Mouse (Mus musculus) retina, adult 2 months (tissue): ENCODE measurements around the gene Abcg5.

Experiments used
- DNase-seq: peaks from one replicate; pipeline ENCODE4 v3.0.0-alpha.2; 2012; ENCODE audit warnings: low read depth, low spot score

Gene Abcg5

DNA sequence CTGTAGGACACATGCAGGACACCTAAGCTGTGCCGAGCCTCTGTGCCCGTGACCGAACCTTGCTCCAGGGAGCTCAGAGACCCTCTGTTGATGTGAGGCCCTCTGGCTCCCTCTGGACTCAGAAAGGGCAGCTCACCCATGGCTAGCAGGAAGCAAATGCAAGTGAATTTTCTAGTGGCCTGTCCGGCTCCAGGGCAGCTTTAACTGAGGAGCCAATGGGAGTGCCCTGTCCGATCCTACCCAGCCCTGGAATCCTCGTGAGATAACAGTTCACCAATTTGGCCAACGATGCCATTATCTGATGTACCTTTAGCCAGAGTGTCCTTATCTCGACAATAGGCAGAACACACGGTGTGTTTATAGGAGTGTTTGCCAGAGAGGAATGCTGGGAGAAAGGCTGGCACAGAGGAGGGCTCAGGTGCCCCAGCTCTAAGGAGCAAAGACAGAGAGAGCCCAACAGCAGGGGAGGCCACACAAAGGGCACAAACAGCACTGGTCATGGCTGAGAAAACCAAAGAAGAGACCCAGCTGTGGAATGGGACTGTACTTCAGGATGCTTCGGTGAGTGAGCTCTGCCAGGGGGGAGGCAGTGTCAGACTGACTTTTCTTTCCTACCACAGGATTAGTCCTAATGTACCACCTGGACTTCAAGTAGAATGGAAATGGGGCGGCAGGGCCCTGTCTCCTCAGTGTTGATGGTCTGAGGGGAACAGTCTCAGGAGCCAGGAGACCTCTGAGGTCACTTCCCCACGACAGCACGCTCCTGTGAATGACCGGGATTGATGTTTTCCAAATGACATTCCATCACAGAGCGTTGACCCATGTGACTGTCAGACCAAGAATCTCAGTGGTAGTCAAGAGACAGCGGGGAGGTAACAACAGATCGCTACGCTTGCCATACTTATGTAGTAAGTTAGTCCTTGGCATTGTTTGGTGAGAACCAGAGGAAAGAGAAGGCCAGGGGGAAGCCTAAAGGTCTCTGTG is at the start of gene Abcg5:
Gene Abcg5 (minus strand): TSS at position 278 of the 984 bp plus-strand sequence.
- no peak for DNase-seq

- no peak for DNase-seq
These were observed 49.8 kb upstream of the Abcg5 start for GRCm38 (mm10) chr17:84732612-84733011.

DNA sequence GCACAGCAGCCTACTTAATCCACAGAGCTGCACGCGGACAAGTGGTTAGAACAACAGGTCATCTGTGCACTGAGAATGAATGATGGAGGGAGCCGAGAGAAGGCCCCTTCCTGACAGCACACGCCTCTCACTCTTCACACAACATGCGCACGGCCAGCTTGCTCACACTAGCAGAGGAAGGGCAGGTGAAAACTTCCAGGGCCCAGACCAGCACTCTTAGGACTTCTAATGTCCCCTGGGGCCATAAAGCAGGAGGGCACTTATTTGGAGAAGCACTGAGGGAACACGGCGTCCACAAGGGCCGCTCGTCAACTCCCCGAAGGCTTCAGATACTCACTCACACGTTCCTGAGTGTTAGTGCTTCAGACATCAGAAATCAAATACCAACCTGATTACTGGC is 48.5 kb upstream of the Abcg5 start:
- no peak for DNase-seq

DNA sequence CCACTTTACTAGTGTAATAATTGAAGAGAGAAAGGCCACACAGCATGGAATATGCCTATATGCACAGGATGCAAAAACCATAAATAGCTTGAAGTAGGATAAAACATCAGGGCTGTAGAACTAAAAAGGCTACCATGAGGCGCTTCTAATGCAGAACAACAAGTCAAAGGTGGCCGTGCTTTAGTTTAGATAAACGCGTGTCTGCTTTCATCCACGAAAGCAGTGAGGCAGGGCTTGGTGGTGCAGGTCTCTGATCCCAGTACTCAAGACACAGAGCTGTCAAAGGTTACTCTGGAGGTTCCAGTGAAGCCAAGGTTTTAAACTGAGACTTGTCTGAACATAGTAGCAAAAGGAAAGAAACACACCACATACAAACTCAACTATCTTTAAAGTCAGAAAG is 46.3 kb upstream of the Abcg5 start:
- DNase-seq: no peak

- no peak for DNase-seq
These were observed 45.5 kb upstream of the Abcg5 start for GRCm38 (mm10) chr17:84728201-84728911.

DNA sequence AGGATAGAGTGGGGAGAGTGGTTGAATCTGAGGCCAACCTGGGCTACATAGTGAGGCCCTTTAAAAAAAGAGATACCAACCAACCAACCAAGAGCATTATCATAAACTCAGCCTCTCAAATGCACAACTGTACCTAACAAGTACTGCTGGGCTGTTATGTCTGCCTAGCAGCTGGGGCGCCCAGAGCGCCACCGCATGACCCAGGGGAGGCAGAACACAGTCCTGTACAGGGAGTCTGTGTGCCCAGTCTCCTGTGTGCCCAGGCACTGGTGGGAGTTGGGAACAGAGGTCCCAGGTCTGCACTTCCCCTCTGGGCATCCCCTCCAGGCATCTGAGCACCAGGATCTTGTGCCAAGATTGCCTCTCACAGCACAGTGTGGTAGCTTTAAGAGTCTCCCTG is 42.4 kb upstream of the Abcg5 start:
- DNase-seq: no peak

DNA sequence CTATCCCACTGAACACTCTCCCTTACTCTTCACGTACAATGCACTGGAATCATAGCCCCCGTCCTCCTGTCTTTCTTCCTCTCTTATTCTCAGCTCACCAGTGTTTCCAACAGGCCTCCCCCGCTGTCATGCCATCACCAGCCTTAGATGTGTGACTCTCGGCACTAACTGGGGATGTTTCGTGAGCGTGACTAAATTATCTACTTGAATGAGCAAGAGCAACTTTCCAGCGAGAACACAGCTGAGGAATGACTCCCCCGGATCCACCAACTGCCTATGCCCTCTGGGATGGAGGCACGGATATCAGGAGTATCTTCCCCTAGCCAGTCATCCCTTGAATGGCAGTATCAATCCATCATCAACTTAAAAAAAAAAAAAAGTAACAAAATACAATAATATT is 41.2 kb upstream of the Abcg5 start:
- no peak for DNase-seq

- DNase-seq: no peak
These were observed 36.3 kb upstream of the Abcg5 start for GRCm38 (mm10) chr17:84719105-84719504.

- no peak for DNase-seq
These were observed 34.6 kb upstream of the Abcg5 start for GRCm38 (mm10) chr17:84717416-84717815.

DNA sequence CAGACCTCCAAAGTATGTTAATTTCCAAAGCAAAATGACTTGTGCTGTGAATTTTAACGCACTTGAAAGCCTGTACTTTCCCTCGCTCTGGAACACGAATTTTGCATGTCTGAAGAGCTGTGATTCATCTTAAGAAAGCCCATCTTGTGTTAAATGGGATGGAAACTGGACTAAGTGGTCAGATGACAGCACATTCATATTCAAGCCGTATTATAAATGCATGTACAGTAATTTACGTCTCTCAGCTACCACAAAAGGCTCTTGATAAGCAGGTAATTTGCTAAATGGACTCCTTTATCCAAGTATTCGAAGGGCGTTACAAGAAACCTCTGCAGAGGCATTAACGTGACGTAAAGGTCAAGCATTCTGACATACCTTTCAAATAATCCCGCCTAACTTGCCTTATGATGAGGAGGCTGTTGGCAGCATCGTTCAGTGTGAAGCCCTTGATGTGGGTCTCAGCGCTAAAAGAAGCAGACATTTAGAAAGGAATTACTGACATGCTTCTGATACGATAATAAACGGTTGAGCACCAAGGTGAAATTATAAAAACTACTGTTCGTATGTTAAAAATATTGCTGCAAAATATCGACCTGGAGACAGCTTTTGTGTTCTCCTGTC is 33.6 kb upstream of the Abcg5 start:
- no peak for DNase-seq

DNA sequence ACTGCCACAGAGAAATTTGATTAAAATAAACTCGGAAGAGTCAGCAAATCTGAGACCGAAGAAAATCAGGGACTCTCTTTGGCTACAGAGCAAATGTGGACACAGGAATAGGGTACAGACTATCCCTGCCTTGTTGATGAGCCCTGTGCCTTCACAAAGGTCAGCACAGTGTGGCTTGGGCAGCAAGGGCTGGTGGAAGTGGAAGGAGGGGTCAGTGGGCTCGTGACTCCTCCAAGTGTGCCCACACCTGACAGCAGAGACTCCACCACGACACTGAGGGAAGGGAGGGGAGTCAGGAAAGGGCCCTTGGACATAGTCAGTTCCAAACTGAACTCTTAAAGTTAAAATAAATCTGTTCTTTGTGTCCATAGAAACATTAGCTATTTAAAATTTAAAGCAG is 32.1 kb upstream of the Abcg5 start:
- no peak for DNase-seq

DNA sequence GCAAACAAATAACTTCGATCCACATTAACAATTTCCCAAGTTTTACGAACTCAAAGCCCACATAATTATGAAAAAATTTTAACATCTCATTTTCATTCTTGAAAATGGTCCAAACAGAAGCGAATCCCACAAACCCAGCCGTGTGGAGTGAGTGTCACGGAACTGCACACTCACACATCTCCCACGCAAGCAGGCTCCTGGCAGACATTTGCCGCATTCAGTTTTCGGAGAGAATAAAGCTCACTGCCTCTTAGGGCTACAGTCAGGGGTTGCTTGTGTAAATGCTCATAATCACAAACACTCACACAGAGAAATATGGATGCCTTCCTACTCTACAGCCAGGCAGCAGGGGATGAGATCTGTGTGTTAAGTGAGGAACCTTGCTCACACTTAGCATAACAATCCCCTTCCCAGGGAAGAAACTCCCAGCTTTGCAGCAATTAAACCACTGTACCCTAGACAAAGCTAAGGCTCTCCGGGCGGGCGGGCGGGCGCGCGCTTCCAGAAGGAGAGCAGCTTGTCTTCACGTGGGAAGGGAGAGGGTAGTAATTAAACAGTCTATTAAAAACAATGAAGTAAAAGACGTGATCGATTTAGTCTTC is 30.9 kb upstream of the Abcg5 start:
- no peak for DNase-seq

DNA sequence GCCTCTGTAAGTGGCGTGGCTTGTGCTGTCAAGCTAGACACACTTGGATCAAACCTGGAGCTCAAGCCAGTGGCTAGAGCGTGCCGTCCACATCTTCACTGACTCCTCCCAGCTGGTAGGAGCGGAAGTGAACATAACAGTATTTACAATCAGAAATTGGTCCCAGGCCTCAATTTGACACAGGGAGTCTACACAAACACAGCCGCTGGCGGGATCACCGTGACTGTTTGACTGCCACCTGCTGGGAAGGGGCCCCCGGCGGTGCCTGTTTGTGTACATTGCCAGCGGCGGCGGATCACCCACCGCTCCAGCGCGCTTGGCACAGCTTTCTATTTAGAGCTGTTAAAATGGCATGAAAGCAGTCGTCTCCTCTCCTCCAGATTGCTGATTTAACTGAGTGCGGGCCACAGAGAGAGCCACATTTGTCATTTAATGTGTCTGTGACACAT is 26.6 kb upstream of the Abcg5 start:
- DNase-seq: no peak

- no peak for DNase-seq
These were observed 26.0 kb upstream of the Abcg5 start for GRCm38 (mm10) chr17:84708818-84709217.

- DNase-seq: no peak
These were observed 24.6 kb upstream of the Abcg5 start for GRCm38 (mm10) chr17:84707407-84707806.

DNA sequence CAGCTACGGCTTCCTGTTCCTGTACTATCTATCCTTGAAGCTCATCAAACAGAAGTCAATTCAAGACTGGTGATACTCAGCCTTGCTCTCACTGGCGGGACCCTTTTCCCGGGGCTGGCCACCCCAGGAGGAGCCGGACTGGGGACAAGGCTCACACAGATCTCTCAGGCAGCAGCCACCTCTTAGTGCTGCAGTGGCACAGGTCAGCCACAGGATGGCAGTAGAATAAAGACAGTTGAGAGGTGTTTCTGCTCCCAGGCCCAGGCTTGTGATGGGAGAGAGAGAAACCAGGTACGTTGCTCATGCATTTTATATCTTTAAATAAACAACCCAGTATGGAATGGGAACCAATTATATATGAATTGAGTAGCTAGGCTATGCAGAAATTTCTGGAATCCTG is 15.9 kb upstream of the Abcg5 start:
- DNase-seq: peak; percentile 34

GRCm38 (mm10) chr17:84696537-84696936 is 13.7 kb upstream of the Abcg5 start:
- DNase-seq: no peak

GRCm38 (mm10) chr17:84693741-84694140 is 10.9 kb upstream of the Abcg5 start:
- DNase-seq: no peak

GRCm38 (mm10) chr17:84690111-84690510 is 7.3 kb upstream of the Abcg5 start:
- no peak for DNase-seq

DNA sequence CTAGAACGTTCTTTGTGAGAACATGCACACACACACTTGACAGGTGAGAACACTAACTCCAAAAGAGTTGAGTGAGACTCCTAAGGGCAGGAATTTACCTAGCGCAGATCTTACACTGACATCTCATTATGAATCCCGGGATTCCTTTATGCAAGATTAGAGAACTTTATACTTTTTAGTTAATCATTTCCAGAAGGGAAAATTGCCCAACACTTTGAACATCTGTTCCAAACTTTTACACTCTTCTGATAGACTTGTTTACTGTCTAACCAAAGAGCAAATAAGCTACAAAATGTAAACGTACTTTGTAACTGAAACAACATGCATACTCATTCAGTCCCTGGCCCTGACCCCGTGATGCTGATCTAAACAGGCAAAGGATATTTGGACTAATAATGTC is 6.5 kb upstream of the Abcg5 start:
- DNase-seq: no peak

DNA sequence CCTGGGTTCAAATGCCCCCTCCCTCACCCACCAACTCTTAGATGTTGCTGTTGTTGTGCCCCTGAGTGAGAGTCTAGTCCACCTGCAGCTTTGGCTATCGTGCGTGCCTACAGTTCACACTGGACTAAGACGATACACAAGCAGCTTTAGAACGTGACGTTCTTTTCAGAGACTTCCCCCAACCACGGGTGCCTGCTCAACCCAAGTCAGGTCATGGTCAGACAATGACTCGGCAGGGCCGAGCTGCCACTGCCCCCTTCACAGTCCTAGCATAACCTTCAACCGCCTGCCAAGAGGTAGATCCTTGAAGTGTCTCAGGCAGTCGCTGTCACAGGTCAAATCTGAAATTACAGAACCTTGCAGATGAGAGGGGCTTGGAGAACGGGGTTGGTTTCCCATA is 6.0 kb upstream of the Abcg5 start:
- DNase-seq: no peak

- DNase-seq: no peak
These were observed 5.2 kb upstream of the Abcg5 start for GRCm38 (mm10) chr17:84687994-84688393.
